Mouse (Mus musculus): ENCODE measurements at regions not wholly inside any gene's neighbourhood (a gene's known extent, or its start where the extent isn't known, plus 50 kb on each side); places are given as distances from the start of the nearest gene placed in this dataset.
A peak's percentile ranks its signal among the peaks of the same experiment; 100 is the strongest.

GRCm38 (mm10) chr11:79821986-79822385 is 140.2 kb downstream of the Utp6 start:
- H3K36me3 ChIP-seq: no peaks in the 10 kb centered on the region
- no peaks in the 10 kb centered on the region for H3K27me3 ChIP-seq
- no peak overlapping the region for H3K4me2 ChIP-seq
- no peaks in the 10 kb centered on the region for H3K9me3 ChIP-seq (replicated peaks)
- WGBS: 80% methylated on average over 5 of the region's 5 CpGs
- no peak for ATAC-seq (replicated peaks; ENCODE audit: low FRiP score)
- H3K9ac ChIP-seq: no peak overlapping the region
- peaks cover 7% of the 10 kb centered on the region; the same call in 1 of the 2 replicates for H3K4me1 ChIP-seq
- no peak overlapping the region for H3K27ac ChIP-seq
- H3K4me3 ChIP-seq (replicated peaks): no peak overlapping the region

GRCm38 (mm10) chr11:79815156-79815555 is 147.0 kb downstream of the Utp6 start:
- no peak for ATAC-seq (replicated peaks; ENCODE audit: low FRiP score)
- Histone ChIP-seq H3K4me3 (replicated peaks) (no peak overlapping the region), H3K27ac (no peak overlapping the region), H3K27me3 (no peaks in the 10 kb centered on the region), H3K4me2 (no peak overlapping the region), H3K9ac (no peak overlapping the region), H3K4me1 (no peaks in the 10 kb centered on the region), H3K36me3 (no peaks in the 10 kb centered on the region), H3K9me3 (replicated peaks) (0 out of 2 replicates have a peak, but pooled peaks cover 4% of the 10 kb centered on the region)
- WGBS: 81% methylated on average over 3 of the region's 3 CpGs

- ATAC-seq (replicated peaks; ENCODE audit: low FRiP score): peak; percentile 57
- Histone ChIP-seq H3K4me3 (replicated peaks) (peak overlapping the region; percentile 18; the same call in 1 of the 2 replicates), H3K9me3 (replicated peaks) (peaks cover 9% of the 10 kb centered on the region; the same call in 1 of the 2 replicates), H3K4me2 (peak overlapping the region; percentile 49), H3K36me3 (no peaks in the 10 kb centered on the region), H3K9ac (0 out of 2 replicates have a peak overlapping the region, but pooled peaks have one; percentile 15), H3K27ac (peak overlapping the region; percentile 87), H3K4me1 (peaks cover 36% of the 10 kb centered on the region), H3K27me3 (no peaks in the 10 kb centered on the region)
- 13% methylated on average over 17 of the region's 17 CpGs for WGBS
Observed at GRCm38 (mm10) chr11:79806911-79807466, 155.2 kb downstream of the Utp6 start.

- no peaks in the 10 kb centered on the region for H3K27me3 ChIP-seq
- H3K9ac ChIP-seq: no peak overlapping the region
- WGBS: 64% methylated on average over 10 of the region's 10 CpGs
- H3K27ac ChIP-seq: peak overlapping the region; percentile 87
- peaks cover 9% of the 10 kb centered on the region; the same call in 1 of the 2 replicates for H3K9me3 ChIP-seq (replicated peaks)
- ATAC-seq (replicated peaks; ENCODE audit: low FRiP score): no peak
- H3K4me3 ChIP-seq (replicated peaks): no peak overlapping the region
- H3K36me3 ChIP-seq: no peaks in the 10 kb centered on the region
- H3K4me1 ChIP-seq: peaks cover 36% of the 10 kb centered on the region
- 0 out of 2 replicates have a peak overlapping the region, but pooled peaks have one; percentile 20 for H3K4me2 ChIP-seq
Observed at GRCm38 (mm10) chr11:79806417-79806816, 155.8 kb downstream of the Utp6 start.

GRCm38 (mm10) chr11:79805981-79806415 is 156.2 kb downstream of the Utp6 start:
- Histone ChIP-seq H3K36me3 (no peaks in the 10 kb centered on the region), H3K4me3 (replicated peaks) (no peak overlapping the region), H3K9me3 (replicated peaks) (peaks cover 9% of the 10 kb centered on the region; the same call in 1 of the 2 replicates), H3K4me2 (0 out of 2 replicates have a peak overlapping the region, but pooled peaks have one; percentile 20), H3K27me3 (no peaks in the 10 kb centered on the region), H3K4me1 (peaks cover 36% of the 10 kb centered on the region), H3K9ac (no peak overlapping the region), H3K27ac (peak overlapping the region; percentile 87)
- ATAC-seq (replicated peaks; ENCODE audit: low FRiP score): peak; percentile 57
- 34% methylated on average over 10 of the region's 10 CpGs for WGBS

GRCm38 (mm10) chr11:79803971-79804370 is 158.2 kb downstream of the Utp6 start:
- ATAC-seq (replicated peaks; ENCODE audit: low FRiP score): no peak
- Histone ChIP-seq H3K4me2 (no peak overlapping the region), H3K36me3 (no peaks in the 10 kb centered on the region), H3K4me3 (replicated peaks) (no peak overlapping the region), H3K9ac (no peak overlapping the region), H3K4me1 (peaks cover 36% of the 10 kb centered on the region), H3K27ac (no peak overlapping the region), H3K27me3 (no peaks in the 10 kb centered on the region), H3K9me3 (replicated peaks) (peaks cover 9% of the 10 kb centered on the region; the same call in 1 of the 2 replicates)
- 81% methylated on average over 2 of the region's 2 CpGs for WGBS

- H3K4me1 ChIP-seq: peaks cover 35% of the 10 kb centered on the region
- H3K4me3 ChIP-seq (replicated peaks): no peak overlapping the region
- no peaks in the 10 kb centered on the region for H3K36me3 ChIP-seq
- H3K9me3 ChIP-seq (replicated peaks): peaks cover 9% of the 10 kb centered on the region; the same call in 1 of the 2 replicates
- peak overlapping the region; percentile 66 for H3K27ac ChIP-seq
- no peak; the same call in 1 of the 2 replicates for ATAC-seq (replicated peaks; ENCODE audit: low FRiP score)
- H3K4me2 ChIP-seq: no peak overlapping the region
- no peaks in the 10 kb centered on the region for H3K27me3 ChIP-seq
- WGBS: 55% methylated on average over 5 of the region's 5 CpGs
- H3K9ac ChIP-seq: no peak overlapping the region
Observed at GRCm38 (mm10) chr11:79803006-79803405, 159.2 kb downstream of the Utp6 start.

GRCm38 (mm10) chr11:79802566-79802965 is 159.6 kb downstream of the Utp6 start:
- H3K36me3 ChIP-seq: no peaks in the 10 kb centered on the region
- peak overlapping the region; percentile 66 for H3K27ac ChIP-seq
- H3K4me3 ChIP-seq (replicated peaks): no peak overlapping the region
- no peak overlapping the region for H3K4me2 ChIP-seq
- H3K27me3 ChIP-seq: no peaks in the 10 kb centered on the region
- ATAC-seq (replicated peaks; ENCODE audit: low FRiP score): no peak
- H3K9me3 ChIP-seq (replicated peaks): peaks cover 9% of the 10 kb centered on the region; the same call in 1 of the 2 replicates
- H3K9ac ChIP-seq: no peak overlapping the region
- H3K4me1 ChIP-seq: peaks cover 30% of the 10 kb centered on the region
- 54% methylated on average over 13 of the region's 13 CpGs for WGBS

- H3K9me3 ChIP-seq (replicated peaks): peaks cover 7% of the 10 kb centered on the region; the same call in 1 of the 2 replicates
- H3K4me3 ChIP-seq (replicated peaks): no peak overlapping the region
- H3K4me2 ChIP-seq: no peak overlapping the region
- H3K27ac ChIP-seq: no peak overlapping the region
- H3K4me1 ChIP-seq: peaks cover 7% of the 10 kb centered on the region
- H3K9ac ChIP-seq: no peak overlapping the region
- no peaks in the 10 kb centered on the region for H3K36me3 ChIP-seq
- H3K27me3 ChIP-seq: no peaks in the 10 kb centered on the region
- no peak for ATAC-seq (replicated peaks; ENCODE audit: low FRiP score)
- WGBS: 32% methylated on average over 8 of the region's 8 CpGs
Observed at GRCm38 (mm10) chr11:79800256-79800655, 161.9 kb downstream of the Utp6 start.

GRCm38 (mm10) chr11:79788251-79788741 is 173.9 kb downstream of the Utp6 start:
- 74% methylated on average over 3 of the region's 3 CpGs for WGBS
- no peak for ATAC-seq (replicated peaks; ENCODE audit: low FRiP score)
- Histone ChIP-seq H3K27me3 (no peaks in the 10 kb centered on the region), H3K4me3 (replicated peaks) (no peak overlapping the region), H3K9me3 (replicated peaks) (no peaks in the 10 kb centered on the region), H3K27ac (peak overlapping the region; percentile 15; the same call in 1 of the 2 replicates), H3K4me2 (no peak overlapping the region), H3K9ac (no peak overlapping the region), H3K36me3 (no peaks in the 10 kb centered on the region), H3K4me1 (peaks cover 41% of the 10 kb centered on the region)

GRCm38 (mm10) chr11:79787766-79788165 is 174.4 kb downstream of the Utp6 start:
- Histone ChIP-seq H3K36me3 (no peaks in the 10 kb centered on the region), H3K27ac (peak overlapping the region; percentile 7; the same call in 1 of the 2 replicates), H3K9ac (no peak overlapping the region), H3K4me1 (peaks cover 41% of the 10 kb centered on the region), H3K27me3 (no peaks in the 10 kb centered on the region), H3K4me3 (replicated peaks) (no peak overlapping the region), H3K4me2 (no peak overlapping the region), H3K9me3 (replicated peaks) (no peaks in the 10 kb centered on the region)
- 87% methylated on average over 1 of the region's 1 CpGs for WGBS
- no peak for ATAC-seq (replicated peaks; ENCODE audit: low FRiP score)

GRCm38 (mm10) chr11:79784071-79784470 is 178.1 kb downstream of the Utp6 start:
- no peak overlapping the region for H3K9ac ChIP-seq
- H3K4me1 ChIP-seq: peaks cover 24% of the 10 kb centered on the region
- no peak overlapping the region for H3K4me3 ChIP-seq (replicated peaks)
- ATAC-seq (replicated peaks; ENCODE audit: low FRiP score): no peak
- no peaks in the 10 kb centered on the region for H3K27me3 ChIP-seq
- 85% methylated on average over 3 of the region's 3 CpGs for WGBS
- H3K36me3 ChIP-seq: no peaks in the 10 kb centered on the region
- H3K27ac ChIP-seq: no peak overlapping the region
- H3K4me2 ChIP-seq: no peak overlapping the region
- H3K9me3 ChIP-seq (replicated peaks): no peaks in the 10 kb centered on the region

Measured in kidney, embryonic 15.5 days (tissue).